Mouse (Mus musculus) adrenal gland, adult 2 months (tissue): ENCODE measurements around the gene Hs1bp3. TPM values are rescaled to one million over a fixed set of nuclear protein-coding genes. Genes with fewer than 3 reads are reported as not detected.
A peak's percentile ranks its signal among the peaks of the same experiment; 100 is the strongest.

Experiments
- DNase-seq: peaks from one replicate; pipeline ENCODE4 v3.0.0; 2021
- polyA plus RNA-seq: library from polyadenylated mRNA; depleted of rRNA; stranded (reverse); fragments of >200 nt; gene quantifications from 2 replicates; pipeline ENCODE4 v1.2.3, GENCODE M21; 2012
- total RNA-seq, 2 experiments: library from RNA; stranded (reverse); gene quantifications; 2 replicates each; pipeline ENCODE4 v1.2.3; 2021

The Hs1bp3 gene
- total and polyA plus RNA-seq, 3 experiments, result 13.8 to 22.7 (median 22.0) TPM

- peak; percentile 25 for DNase-seq
Measured at GRCm38 (mm10) chr12:8301841-8302431, 11.3 kb upstream of the Hs1bp3 start, which contains the start of gene Gdf7. Gene Gdf7, minus strand, starts transcription at chr12:8301954.

GRCm38 (mm10) chr12:8305258-8305657 is 8.0 kb upstream of the Hs1bp3 start:
- no peak for DNase-seq

- peak; percentile 48 for DNase-seq
Measured at GRCm38 (mm10) chr12:8306432-8306831, 6.8 kb upstream of the Hs1bp3 start.

GRCm38 (mm10) chr12:8306910-8307309 is 6.3 kb upstream of the Hs1bp3 start:
- no peak for DNase-seq

GRCm38 (mm10) chr12:8310992-8311391 is 2.2 kb upstream of the Hs1bp3 start:
- peak; percentile 27 for DNase-seq

- no peak for DNase-seq
Measured at GRCm38 (mm10) chr12:8312266-8312665, 966 bp upstream of the Hs1bp3 start.

- no peak for DNase-seq
Measured at GRCm38 (mm10) chr12:8313773-8314172, 541 bp downstream of the Hs1bp3 start.

- no peak for DNase-seq
Measured at GRCm38 (mm10) chr12:8316541-8316940, 3.3 kb downstream of the Hs1bp3 start.

GRCm38 (mm10) chr12:8320084-8320713 is 7.0 kb downstream of the Hs1bp3 start:
- DNase-seq, result peak; percentile 85

GRCm38 (mm10) chr12:8321506-8321905 is 8.3 kb downstream of the Hs1bp3 start:
- DNase-seq, result peak; percentile 79

GRCm38 (mm10) chr12:8324086-8324485 is 10.9 kb downstream of the Hs1bp3 start:
- no peak for DNase-seq

GRCm38 (mm10) chr12:8325245-8325942 is 12.2 kb downstream of the Hs1bp3 start:
- no peak for DNase-seq

GRCm38 (mm10) chr12:8325943-8326522 is 12.8 kb downstream of the Hs1bp3 start:
- DNase-seq, result peak; percentile 41

- DNase-seq, result peak; percentile 93
Measured at GRCm38 (mm10) chr12:8326825-8327674, 13.8 kb downstream of the Hs1bp3 start.

GRCm38 (mm10) chr12:8327675-8328053 is 14.4 kb downstream of the Hs1bp3 start:
- no peak for DNase-seq

GRCm38 (mm10) chr12:8329236-8329635 is 16.0 kb downstream of the Hs1bp3 start:
- DNase-seq, result no peak

- DNase-seq, result peak; percentile 81
Measured at GRCm38 (mm10) chr12:8331489-8332173, 18.4 kb downstream of the Hs1bp3 start.

- DNase-seq, result no peak
Measured at GRCm38 (mm10) chr12:8332174-8332542, 18.9 kb downstream of the Hs1bp3 start.

- peak; percentile 67 for DNase-seq
Measured at GRCm38 (mm10) chr12:8333617-8334016, 20.4 kb downstream of the Hs1bp3 start.

GRCm38 (mm10) chr12:8334261-8334660 is 21.0 kb downstream of the Hs1bp3 start:
- DNase-seq, result peak; percentile 83

GRCm38 (mm10) chr12:8335503-8335902 is 22.3 kb downstream of the Hs1bp3 start:
- DNase-seq, result no peak
